Mouse (Mus musculus): ENCODE results near the gene Gabpb1.

GRCm38 (mm10) chr2:126665984-126666383, 10.2 kb downstream of the Gabpb1 start:
- no peak for TF ChIP-seq CTCF (conservative IDR thresholded peaks at IDR 0.05; ENCODE audit: low read length)
- TF ChIP-seq POU5F1 (IDR thresholded peaks at IDR 0.05; ENCODE audit: borderline replicate concordance, low read length), result no peak
- no peak for TF ChIP-seq NANOG (IDR thresholded peaks at IDR 0.05; ENCODE audit: borderline replicate concordance, low read length)

Data from E14TG2a.4 (cell line).